Mouse (Mus musculus) R1 (cell line): ENCODE results near the gene Gaa.
"Not testable (repeated sequence)": the region's sequence is repeated elsewhere in the genome, so short reads cannot be mapped to it uniquely, and the experiment has no call there.

Experiments
- DNase-seq: peaks from one replicate; pipeline ENCODE4 v3.0.0-alpha.2; 2018; ENCODE audit warnings: low read depth, low spot score

Gene Gaa

GRCm38 (mm10) chr11:119252854-119253541 lies 14.7 kb upstream of the Gaa start:
- DNase-seq = peak; percentile 54

DNA sequence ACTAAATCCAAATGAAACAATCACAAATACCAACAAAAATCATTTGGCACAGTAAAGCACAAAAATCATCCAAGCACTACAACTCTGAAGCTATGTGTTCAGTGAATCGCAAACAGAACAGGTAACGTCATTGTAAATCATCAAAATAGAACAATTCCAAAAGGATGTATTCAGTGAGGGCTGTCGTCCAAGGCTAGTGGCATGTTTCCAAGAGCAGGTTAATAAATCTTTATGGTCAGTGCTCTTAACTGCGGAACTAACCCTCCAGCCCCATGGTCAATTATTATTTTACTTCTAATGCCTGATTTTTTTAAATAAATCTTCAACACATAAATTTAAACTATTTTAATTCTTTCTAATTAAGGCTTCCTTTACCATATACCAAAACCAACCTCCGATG lies 11.1 kb upstream of the Gaa start:
- not testable (repeated sequence) for DNase-seq

- no peak for DNase-seq
Measured at GRCm38 (mm10) chr11:119258216-119258571, 9.5 kb upstream of the Gaa start.

DNA sequence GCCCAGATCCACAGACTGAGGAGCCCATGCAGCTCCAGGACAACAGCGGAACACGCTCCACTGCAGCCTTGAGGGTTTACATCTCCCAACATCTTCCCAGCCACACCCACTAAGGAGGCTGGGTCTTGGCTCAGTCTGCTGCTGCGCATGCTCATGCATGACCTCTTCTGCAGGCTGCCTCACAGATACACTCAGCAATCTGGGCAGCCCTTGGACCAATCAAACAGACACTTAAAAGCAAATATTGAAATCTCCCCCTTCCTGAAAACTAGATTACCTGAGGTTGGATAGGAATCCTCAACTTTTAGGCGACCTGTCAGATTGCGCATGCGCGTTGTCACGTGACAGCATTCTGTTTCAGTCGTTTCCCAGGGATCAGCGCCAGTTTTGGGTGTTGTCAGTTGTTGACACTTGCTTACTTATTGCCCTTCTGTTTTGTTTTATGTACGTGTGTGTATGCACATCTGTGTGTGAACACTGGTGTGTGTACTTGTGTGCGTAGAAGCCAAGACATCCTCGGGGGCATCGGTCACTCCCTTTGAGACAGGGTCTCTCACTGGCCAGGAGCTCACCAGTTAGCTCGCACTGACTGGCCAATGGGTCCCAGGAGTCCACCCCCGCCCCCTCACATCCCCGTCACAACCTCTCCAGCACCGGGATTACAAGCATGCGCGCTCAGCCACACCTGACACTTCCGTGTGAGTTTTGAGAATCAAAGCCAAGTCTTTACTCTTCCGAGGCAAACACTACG lies 8.9 kb upstream of the Gaa start:
- peak; percentile 89 for DNase-seq

GRCm38 (mm10) chr11:119259977-119260376 lies 7.7 kb upstream of the Gaa start:
- DNase-seq = no peak

- DNase-seq = peak; percentile 33
Measured at GRCm38 (mm10) chr11:119264413-119264812, 3.3 kb upstream of the Gaa start.

DNA sequence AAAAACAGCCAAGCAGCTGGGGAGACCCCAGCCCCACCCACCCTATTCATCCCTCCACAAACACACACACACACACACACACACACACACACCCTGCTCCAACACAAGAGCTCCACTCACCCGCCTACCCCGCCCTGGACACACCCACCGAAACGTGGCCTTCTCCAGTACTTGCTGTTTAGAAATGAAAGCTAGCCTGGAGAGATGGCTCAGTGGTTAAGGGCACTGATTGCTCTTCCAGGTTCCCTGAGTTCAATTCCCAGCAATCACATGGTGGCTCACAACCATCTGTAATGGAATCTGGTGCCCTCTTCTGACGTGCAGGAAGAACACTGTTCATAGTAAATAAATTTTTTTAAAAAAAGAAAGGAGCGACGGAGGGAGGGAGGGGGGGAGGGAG lies 1.9 kb upstream of the Gaa start:
- DNase-seq = peak; percentile 51

DNA sequence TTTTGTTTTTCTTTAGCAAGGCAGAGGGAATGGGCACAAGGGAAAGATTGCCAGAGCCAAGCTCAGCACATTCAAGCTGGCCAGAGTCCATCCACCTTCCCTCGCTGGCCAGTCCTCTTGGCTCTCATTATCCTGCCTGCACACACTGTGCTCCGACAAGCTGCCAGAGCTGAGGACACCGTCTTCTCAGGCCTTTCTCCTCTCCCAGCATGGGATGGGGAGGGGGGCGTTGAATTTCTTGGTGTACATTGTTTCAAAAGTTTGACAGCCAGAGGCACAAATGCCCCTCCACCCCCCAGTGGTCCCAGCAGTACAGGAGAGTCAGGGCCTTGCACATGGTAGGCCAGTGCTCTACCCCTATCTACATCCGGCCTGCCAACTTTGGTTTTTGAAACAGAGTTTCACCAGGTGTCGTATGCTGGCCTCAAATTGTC lies 429 bp upstream of the Gaa start:
- no peak for DNase-seq

GRCm38 (mm10) chr11:119268557-119269195 lies 989 bp downstream of the Gaa start:
- peak; percentile 66 for DNase-seq

DNA sequence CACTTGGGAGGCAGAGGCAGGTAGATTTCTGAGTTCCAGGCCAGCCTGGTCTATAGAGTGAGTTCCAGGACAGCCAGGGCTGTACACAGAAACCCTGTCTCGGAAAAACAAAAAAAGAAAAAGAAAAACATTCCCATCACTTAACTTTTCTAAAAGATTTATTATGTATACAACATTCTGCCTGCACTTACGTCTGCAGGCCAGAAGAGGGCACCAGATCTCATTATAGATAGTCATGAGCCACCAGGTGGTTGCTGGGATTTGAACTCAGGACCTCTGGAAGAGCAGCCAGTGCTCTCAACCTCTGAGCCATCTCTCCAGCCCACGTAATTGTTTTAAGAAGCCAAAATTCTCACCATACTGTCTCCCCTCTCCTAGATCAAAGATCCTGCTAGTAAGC lies 4.8 kb downstream of the Gaa start:
- DNase-seq = not testable (repeated sequence)

GRCm38 (mm10) chr11:119273186-119273930 lies 5.7 kb downstream of the Gaa start:
- peak; percentile 37 for DNase-seq

GRCm38 (mm10) chr11:119281030-119281429 lies 13.3 kb downstream of the Gaa start:
- DNase-seq = no peak

GRCm38 (mm10) chr11:119285791-119286527 lies 18.3 kb downstream of the Gaa start:
- no peak for DNase-seq

DNA sequence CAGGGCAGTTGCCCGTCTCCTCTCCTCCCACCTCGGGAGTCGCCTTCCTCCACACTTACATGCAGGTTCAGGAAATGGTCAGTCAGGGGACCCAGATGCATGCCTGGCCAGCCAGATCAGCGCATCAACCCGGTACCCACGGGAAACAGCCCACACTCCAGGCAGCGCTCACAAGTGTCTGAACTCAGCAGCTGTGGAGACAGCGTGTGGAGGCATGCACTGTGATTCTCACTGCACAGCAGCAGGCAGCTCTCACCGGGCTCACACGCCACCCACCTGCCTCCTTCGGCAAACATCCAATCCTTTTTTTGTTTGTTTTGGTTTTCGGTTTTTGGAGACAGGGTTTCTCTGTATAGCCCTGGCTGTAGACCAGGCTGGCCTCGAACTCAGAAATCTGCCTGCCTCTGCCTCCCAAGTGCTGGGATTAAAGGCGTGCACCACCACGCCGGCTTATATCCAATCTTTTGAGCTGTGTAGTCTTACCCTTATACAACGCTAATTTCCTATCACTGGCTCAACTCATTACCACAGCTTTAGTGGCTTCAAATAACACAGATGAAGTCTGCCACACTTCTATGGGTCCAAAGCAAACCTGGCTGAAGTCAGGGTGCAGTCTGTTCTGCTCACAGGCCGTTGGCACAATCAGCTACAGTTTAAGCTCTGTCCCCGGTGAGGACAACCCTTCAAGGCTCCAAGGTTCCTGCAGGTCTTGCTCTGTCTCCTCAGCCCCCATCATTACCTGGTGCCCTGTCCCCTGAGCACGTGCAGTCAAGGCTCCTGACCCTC lies 19.7 kb downstream of the Gaa start:
- DNase-seq = no peak

DNA sequence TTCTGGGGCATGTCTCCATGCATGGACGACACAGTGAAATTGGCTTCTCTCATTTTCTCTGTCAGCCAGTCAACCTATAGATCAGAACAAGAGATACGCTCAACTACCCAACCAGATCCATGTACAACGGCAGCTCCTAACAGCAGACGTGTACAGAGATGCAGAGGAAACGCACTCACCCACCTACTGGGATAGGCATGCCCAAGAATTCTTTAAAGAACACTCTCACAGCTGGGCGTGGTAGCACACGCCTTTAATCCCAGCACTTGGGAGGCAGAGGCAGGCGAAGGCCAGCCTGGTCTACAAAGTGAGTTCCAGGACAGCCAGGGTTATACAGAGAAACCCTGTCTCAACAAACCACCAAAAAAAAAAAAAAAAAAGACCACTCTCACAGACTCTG lies 25.2 kb downstream of the Gaa start:
- peak; percentile 91 for DNase-seq

DNA sequence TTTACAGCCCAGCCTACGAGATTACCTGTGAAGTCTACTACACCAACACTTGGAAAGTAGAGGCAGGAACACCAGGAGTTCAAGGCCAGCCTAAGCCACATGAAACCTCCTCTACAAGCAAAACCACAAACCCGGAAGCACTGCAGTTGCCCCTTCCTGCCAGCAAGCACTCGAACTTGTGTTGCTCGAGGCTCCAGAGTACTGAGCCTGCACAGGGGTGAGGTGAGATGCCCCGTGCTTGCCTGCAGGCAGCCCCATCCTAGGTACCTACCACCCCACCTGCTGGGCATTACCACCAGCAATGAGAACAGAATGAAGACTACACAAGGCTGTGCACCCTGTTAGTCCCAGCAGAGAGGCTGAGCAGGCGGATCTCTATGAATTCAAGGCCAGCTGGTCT lies 30.3 kb downstream of the Gaa start:
- DNase-seq = no peak

GRCm38 (mm10) chr11:119298917-119299316 lies 31.2 kb downstream of the Gaa start:
- DNase-seq = no peak

DNA sequence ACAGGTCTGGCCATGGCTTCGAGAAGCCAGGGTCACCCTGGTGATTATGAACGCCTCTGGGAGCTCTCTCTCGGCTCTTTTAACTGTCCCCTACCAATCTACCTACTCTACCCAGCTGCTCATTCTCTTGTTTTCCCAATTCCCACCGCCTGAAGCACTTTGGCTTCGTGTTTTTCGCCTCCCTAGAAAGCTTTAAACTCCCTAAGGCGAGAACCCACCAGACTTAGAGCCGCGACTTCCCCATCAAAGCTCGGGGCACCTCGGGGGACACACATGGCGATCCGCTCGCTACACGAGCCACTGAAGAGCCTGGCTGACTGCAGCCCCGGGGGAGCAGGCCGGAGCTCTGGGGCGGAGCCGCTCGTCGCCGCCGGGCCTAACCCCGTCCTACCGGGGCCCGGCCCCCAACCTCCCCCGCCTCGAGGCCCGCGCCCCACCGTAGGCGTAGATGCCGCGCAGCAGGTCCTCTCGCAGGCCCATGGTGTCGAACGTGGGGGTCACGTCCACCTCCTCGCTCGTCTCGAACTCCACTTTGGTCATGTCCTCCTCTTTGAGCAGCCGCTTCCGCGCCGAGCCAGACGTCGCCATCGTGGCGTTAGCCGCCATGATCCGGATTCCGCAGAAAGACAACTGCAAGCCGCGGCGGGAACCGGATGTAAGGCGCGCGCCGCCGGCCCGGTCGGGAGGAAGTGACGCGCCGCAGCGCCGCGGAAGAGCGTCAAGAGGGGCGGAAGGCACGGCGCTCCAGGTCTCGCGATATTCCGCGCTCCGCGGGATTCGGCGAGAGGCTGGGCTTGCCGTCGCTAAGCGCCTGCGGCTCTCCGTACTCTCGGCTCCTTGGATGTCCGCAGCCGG lies 31.9 kb downstream of the Gaa start, which contains the start of gene Eif4a3:
Eif4a3 (minus strand) TSS at position 699 of the 855 bp plus-strand sequence.
- DNase-seq = peak; percentile 96

DNA sequence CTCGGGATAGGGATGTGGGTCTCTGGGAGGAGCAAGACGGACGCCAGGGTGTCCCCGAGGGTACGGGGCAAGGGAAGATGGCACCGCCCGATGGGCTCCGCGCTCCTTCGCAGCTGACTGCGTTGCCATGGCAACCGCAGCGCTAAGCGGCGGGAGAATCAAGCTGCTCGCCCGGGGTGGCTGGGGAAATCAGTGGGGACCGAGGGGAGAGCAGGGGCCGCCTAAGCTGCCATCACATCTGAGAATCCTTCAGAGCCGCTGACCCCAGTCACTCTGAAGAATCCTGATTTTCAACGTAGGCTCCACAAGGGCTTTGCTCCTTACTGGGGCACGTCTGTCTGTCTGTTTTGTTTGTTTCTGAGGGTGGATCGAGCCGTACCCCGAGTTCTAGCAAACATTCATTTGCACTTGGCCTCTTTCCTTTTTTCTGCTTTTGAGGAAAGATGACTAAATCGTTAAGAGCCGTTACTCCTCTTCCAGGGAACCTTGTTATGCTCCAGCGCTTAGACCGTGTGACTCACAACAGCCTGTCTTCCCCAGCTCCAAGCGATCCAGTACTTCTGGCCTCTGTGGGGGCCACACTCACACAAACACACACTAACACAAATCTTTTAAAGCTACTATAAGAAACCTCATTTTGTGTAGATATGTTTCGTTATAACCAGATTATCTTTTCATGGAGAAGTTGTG lies 32.7 kb downstream of the Gaa start:
- no peak for DNase-seq
